Mouse (Mus musculus): ENCODE measurements around the gene Exd1.

Gene Exd1

DNA sequence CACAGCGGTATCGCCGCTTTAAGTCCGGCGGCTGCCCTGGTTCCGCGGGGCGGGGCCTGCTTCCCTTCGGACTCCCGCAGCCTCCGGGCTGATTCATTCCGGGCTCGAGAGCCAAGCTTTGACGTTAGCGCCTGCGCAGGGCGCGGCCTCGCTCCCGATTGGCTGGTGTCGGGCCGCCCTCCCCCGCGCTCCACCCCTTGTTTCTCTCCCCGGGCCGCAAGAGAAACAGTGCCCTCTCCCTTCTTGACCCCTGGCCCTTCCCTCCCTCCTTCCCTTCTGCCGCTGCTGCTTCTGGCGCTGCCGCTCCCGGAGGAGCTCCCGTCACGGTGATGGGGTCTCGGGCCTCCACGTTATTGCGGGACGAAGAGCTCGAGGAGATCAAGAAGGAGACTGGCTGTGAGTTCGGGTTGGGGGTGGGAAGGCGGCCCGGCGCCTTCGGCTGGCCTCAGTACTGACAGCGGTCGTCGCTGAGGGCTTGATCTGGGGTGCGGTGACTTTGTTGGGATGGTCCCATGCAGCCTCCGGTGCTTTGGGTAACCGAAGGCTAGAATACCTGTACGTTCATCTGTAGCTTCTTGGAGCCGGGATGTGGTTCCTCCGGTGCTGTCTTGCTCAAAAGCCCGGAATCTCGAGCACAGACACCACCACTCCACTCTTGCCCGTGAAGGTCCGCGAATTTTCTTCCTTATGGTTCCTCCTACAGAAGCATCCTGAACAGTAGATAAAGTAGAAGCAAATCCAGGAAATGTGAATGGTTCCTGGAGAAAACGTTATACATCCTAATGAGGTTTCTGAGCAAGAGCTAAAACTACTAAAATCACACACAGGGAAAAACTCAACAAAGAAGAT lies at the start of gene Exd1, which contains the start of gene Chp1:
TSS of gene Exd1 (minus strand) at position 106 of the 849 bp plus-strand sequence.
TSS of gene Chp1 (plus strand) at position 176 of the 849 bp plus-strand sequence.
- DNase-seq (ENCODE audit: low read depth, low spot score) = peak; percentile 99

DNA sequence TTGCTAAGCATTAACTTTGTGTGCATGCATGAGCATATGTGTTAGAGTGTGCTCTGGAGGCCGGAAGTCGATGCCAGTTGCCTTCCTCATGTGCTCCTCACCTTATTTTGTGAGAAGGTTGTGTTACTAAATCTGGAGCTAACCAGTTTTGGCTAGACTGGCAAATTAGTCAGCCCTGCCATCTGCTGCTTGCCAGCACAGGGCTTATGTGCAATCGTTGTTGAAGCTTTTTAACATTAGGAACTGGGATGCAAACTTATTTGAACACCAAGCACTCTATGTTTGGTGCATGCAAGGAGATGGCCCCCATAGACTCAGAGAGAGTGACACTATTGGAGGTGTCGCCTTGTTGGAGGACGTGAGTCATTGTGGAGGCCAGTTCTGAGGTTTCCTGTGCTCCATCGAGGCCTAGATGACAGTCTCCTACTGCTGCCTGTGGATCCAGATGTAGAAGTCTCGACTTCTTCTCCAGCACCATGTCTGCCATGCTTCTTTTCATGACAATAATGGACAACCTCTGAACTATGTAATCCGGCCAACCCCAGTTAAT lies 49.4 kb upstream of the Exd1 start:
- no peak for DNase-seq (ENCODE audit: low read depth, low spot score)

DNA sequence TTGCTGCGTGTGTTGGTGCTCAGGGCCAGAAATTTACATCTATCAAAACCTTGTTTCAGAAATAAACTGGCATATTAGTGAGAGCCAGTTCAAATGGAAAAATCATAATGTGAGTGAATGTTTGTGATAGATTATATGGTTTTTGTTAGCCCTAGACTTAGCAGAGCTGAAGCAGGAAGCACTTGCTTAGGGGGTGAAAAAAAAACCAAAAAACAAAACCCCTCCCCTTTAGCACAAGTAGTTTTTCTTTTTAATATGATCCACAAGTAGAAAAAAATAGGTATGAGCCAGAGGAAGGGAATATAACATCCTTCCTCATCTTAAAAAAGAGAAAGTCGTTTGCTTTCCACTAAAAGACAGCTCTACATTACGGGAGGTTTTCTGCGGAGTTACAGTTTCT lies 47.9 kb upstream of the Exd1 start:
- DNase-seq (ENCODE audit: low read depth, low spot score) = no peak

DNA sequence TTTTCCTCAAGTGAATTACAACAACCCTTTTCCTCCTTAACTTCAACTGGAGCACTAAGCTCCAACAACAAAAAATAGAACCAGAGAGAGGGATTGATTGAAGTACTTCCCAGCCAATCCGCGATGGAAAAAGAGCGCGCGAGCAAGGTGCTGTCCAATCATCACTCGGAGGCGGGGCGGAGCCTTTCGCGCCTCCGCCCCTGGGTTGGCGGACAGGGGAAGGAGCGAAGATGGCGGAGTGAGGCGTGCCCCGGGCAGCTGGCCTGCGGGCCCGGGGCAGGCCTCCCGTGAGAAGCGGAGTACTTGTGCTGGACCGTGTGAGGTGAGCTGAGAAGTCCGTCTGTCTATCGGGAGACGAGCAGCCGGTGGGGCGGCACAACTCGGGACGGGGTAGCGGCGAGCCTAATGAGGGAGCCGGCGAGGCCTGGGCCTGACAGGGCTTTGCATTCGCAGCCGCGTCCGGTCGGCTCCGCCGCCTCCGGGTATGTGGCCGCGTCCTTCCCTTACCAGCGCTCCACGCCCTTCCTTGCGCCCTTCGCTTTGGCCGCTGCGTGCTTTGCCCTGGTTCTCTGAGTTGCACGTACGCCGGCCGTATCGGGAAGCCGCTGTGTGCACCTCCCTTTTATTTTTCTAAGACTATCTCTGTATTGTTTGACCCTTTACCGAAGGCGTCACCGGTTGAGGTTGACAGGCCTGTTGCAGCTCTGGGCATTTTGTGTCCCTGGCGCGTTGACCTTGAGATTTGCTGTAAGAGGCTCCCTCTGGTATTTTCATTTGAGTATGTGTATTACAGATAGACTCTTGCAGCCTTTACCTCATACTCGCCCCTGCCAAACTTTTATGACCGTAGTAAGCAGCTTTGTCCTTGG lies 46.9 kb upstream of the Exd1 start:
- peak; percentile 95 for DNase-seq (ENCODE audit: low read depth, low spot score)

DNA sequence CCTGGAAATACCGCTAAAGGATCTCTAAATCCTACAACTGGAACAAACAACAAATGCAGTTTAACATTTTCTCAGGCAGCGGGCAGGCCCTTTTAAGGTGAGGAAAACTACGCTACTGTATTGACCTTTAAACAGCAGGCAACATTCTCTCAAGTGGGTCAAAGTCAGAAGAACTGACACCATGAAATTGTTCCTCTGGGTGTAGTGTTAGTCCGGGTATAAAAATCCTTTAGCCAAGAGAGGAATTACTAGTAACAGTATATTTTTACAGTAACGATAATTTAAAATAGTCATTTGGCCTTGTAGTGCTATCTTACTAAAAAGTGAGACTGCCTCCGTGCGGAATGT lies 46.3 kb upstream of the Exd1 start:
- no peak for DNase-seq (ENCODE audit: low read depth, low spot score)

DNA sequence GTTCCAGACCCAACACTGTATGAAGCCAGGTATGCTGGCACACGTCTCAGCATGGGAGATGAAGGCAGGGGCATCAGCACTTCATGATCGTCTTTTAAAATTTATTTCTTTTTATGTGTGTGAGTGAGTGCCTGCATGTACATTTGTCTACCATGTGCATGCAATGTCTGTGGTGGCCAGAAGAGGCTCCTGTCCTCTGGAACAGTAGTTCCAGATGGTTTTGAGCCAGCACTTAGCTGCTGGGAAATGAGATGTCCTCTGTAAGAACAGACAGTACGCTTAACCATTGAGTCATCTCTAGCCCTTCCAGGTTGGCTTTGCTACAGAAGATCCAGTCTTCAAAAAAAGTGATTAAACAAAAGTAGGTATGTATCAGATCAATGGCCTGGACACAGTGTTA lies 43.8 kb upstream of the Exd1 start:
- DNase-seq (ENCODE audit: low read depth, low spot score) = no peak

DNA sequence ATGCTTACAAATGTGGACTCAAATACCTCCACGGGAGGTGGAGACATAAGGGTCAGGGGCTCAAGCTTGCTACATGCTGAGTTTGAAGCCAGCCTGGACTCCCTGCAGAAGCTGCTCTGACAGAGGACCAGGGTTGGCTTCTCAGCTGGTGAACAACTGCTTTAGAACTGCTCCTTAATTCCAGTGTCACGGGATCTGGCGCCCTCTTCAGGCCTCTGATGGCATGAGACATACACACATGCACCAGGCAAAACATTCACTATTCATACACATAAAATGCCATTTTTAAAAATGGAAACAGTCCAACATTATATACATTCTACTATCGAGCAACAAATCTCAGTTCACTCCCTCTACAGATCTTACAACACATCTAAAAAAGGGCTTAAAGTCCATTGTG lies 40.0 kb upstream of the Exd1 start:
- DNase-seq (ENCODE audit: low read depth, low spot score) = peak; percentile 35

DNA sequence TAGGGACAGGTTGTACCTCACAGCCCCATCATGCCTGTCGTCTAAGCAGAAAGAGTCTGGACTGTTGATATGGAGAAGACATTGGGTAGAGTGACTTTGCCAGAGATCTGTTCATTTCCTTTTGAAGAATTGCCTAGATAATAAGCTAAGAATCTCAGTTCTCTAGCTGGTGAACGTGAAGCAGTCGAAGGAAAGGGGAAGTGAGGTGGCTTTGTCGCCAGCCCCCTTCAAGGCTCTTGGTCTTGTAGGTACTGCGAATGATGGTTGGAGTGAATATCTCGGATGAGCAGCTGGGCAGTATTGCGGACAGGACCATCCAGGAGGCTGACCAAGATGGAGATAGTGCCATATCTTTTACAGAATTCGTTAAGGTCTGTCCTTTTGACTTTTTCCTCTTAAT lies 36.9 kb upstream of the Exd1 start:
- DNase-seq (ENCODE audit: low read depth, low spot score) = no peak

DNA sequence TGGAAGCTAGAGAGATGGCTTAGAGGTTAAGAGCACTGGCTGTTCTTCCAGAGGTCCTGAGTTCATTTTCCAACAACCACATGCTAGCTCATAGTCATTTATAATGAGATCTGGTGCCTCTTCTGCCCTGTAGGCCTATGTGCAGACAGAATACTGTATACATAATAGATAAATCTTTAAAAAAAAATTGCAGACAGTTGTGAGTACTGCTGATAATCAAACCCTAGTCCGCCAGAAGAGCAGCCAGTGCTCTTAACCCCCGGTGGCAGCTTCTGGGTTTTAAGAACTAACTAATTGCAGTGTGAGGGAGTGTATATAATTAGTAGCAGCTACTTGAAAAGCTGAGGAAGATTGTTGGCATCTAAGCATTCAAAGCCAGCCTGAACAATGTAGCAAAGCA lies 36.0 kb upstream of the Exd1 start:
- DNase-seq (ENCODE audit: low read depth, low spot score) = no peak

DNA sequence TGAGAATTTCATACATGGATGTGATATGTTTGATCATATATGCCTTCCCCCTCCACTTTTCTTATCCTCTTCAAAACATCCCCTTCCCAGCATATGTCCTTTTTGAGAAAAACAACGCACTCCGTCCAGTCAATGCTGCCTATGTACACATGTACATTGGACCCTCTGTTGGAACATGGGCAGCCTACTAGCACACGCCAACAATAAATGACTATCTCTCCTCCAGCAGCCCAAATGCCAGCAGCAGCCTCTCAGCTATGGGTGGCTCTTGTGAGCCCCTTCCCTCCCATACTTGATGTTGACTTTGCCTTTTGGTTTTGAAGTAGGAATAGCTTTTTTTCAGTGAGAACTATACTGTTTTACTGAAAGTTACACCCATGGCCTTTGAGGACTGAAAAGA lies 34.1 kb upstream of the Exd1 start:
- DNase-seq (ENCODE audit: low read depth, low spot score) = no peak

DNA sequence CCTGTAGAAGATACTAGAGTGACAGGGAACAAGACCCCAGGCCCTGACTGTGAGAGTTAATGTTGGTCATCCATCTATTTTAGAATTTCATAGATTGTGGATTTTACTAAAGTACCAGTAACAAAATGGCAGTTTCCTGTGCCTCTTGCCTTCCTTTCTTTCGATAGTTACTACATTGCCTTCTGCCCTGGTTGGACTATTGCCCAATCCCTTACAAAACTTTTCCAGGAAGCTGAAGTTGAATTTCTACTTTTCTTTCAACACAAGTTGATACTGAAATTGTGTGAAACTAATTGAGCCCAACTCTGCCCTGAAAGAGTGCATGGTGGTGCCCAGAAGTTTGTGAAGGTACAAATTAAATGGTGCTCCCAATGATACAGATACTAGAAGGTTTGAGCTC lies 25.0 kb upstream of the Exd1 start:
- DNase-seq (ENCODE audit: low read depth, low spot score) = no peak

DNA sequence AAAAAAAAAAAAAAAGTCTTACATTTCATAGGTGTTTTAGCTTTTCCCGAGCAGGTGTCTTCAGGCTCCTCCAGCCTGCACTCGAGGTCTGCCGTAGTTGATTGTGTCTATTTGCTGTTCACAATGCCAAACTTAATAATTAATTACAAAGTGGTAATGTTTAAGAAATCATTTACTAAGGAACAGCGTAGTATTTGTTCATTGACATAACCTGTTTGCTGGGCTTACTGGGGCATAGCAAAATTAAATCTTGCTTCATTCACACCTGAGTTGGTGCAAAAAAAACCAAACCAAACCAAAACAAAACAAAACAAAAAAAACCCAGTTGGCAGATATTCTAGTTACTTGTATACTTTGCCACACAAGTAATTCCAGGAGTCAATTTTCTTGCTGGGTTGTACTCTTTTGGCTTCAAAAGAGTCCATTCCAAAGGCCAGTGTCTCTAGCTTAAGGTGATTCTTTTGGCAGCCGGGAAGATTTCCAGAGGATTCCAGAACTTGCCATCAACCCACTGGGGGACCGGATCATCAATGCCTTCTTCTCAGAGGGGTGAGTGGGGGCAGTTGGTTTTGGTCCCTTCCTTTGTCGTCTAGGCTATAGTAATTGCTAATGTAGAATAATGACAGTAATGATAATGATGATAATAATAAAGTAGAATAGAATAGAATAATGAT lies 18.9 kb upstream of the Exd1 start:
- DNase-seq (ENCODE audit: low read depth, low spot score) = no peak

DNA sequence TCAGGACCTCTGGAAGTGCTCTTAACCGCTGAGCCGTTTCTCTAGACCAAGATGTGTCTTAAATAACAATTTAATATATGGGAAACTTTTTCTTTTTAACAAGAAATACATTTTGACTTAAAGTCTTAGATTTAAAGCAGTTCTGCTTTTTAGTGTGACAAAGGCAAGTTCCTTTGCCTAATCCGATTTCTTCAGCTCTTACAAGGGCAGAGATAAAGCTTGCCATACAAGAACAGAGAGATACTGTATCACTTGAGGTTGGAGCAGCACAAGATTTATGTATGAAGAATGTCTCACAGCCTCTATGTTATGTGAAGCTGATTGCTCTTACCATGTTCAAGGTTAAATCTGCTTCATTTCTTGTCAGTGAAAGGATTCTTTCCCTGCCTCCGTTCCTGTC lies 17.9 kb upstream of the Exd1 start:
- DNase-seq (ENCODE audit: low read depth, low spot score) = no peak

DNA sequence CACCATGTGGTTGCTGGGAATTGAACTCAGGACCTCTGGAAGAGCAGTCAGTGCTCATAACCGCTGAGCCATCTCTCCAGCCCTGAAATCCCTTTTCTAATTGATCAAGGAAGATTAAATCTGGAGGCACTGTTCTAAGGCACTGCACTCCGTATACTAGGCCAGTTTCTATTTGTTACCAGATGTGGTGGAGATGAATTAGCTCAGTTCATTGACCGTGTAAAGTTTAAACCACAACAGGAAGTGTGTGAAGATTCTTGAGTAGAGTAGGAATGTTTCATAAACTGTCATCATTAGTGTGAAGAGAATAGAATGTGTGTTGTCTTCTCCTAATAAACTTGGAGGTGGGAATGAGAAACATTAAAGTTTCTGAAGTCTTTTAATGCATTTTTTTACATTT lies 14.4 kb upstream of the Exd1 start:
- no peak for DNase-seq (ENCODE audit: low read depth, low spot score)

DNA sequence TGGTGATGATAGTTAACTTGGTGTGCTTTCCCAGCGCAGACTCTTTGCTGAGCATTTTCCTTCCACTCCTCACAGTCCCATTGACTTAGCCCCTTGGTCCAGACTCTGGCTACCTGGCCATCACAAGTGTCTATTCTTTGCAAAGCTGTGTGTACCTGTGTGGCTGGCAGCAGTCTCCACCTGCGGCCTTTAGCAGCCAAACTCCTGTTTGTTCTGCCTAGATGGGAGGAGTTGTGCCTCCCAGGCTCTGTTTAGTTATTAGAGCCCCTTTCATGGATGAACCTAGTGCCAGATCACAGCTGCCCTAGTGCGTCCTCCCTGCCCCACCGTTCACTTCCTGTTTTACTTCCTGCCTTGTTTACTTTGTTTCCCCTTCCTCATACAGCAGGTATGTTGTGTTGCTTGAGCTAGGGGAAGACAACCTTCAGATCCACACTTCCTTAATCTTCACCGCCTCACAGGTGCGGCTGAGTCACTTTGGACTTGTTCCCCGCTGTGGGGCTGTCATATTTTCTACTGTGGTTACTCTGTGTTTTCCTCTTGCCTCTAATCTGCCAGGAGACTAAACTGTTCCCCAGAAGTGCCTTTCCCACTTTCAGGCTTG lies 11.4 kb upstream of the Exd1 start:
- DNase-seq (ENCODE audit: low read depth, low spot score) = no peak

DNA sequence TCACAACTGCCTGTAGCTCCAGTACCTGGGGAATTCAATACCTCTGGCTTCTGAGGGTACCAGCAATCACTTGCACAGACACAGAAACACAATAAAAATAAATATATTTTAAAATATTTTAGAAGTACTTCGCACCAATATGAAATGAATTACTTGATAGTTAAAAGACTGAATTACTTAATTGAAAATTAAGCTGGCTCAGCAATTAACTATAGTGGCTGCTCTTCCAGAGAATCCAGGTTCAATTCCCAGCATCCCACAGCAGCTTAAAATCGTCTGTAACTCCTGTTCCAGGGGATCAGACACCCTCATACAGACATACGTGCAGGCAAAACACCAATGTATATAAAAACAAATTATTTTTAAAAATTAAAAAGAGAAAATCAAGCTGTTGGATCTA lies 10.6 kb upstream of the Exd1 start:
- DNase-seq (ENCODE audit: low read depth, low spot score) = no peak

DNA sequence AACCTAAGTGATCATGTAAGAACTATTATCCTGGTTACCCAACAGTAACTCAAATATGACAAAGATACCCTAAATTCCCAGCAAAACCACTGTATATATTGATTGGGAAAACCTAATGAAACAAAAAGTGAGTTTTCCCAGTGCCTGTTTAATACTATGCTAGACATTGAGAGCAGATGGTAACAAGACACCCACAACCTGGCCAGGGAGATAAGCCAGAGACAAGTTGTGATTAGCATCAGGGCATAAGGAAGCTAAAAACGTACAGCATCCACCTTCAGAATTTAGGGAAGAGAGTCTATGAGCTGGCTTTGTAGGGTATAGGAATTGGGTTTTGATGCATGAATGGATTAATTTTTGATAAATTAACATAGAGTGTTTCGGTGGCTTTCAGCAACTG lies 2.3 kb upstream of the Exd1 start:
- no peak for DNase-seq (ENCODE audit: low read depth, low spot score)

DNA sequence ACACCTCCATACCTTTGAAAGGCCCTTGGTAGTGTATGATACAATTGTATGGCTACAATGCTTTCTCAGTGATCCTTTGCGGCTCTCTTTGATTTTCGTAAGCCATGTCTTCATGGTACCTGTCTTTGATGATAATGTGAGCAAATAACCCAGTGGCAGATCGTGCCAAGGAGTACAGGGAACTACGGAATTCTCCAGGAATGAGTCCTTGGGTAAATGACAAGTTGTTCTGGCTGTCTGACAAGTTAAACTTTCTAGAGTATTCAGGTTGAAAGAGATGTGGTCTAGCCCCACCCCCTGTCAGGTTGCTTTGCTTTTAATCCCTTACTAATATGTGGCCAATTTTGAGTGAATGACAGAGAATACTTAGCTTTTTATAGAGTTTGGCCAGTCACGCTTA lies 1.3 kb upstream of the Exd1 start:
- no peak for DNase-seq (ENCODE audit: low read depth, low spot score)

DNA sequence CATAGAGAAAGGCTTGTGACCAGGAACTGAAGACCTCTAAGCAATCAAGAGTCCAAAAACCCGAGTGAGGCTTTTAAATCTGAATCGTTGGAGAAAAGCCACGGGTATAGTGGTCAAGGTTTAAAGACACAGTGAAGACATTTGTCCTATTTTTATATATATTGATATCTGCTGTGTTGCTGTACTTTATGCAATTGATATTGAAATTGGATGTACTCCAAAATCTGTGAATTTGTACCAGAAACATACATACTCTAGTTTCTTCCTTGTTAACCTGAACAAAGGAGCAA lies 889 bp upstream of the Exd1 start:
- no peak for DNase-seq (ENCODE audit: low read depth, low spot score)

DNA sequence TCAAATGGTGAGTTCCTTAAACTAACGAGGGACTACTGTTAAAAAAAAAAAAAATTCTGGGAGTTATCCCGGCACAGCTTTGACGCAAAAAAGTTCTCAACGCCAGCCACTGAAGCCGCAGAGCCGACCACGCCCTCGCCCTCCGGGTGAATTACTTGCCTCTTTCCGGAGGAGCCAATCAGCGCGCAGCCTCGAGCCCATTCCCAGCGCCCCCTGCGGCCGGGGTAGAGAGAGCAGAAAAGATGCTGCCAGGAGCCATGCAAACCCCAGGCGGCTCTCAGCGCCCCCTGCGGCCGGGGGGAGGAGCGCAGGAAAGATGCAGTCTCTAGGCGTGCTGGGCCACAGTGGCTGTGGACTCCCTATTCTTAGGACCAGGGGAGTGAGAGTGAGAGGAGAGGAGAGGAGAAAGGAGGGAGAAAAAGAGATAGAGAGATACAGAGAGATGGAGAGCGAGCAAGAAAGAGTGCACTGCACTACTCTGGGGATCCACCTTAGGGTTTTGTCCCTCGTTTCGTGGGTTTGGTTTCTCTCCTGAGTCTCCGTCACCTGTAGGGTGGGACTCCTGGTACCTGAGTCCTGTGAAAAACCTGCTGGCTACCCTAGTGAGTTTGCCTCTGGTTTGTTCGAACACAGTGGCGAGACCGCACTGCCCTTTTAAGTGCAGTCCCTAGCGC lies 442 bp downstream of the Exd1 start:
- peak; percentile 73 for DNase-seq (ENCODE audit: low read depth, low spot score)

DNA sequence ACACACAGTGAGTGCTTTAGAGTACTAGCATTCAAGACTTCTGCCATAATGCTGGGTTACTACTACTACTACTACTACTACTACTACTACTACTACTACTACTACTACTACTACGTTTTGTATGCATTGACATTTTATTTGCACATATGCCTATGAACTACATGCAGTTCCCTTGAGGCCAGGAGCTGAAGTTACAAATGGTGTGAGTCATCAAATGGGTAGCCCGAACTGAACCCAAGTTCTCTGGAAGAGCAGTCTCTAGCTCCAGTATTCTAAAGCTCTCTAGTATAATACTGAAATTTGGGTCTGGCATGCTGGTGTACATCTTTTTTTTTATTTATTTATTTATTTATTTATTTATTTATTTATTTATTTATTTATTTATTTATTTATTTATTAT lies 3.8 kb downstream of the Exd1 start:
- no peak for DNase-seq (ENCODE audit: low read depth, low spot score)
